Mouse (Mus musculus): ENCODE measurements at regions not wholly inside any gene's neighbourhood (a gene's known extent, or its start where the extent isn't known, plus 50 kb on each side); places are given as distances from the start of the nearest gene placed in this dataset.

DNA sequence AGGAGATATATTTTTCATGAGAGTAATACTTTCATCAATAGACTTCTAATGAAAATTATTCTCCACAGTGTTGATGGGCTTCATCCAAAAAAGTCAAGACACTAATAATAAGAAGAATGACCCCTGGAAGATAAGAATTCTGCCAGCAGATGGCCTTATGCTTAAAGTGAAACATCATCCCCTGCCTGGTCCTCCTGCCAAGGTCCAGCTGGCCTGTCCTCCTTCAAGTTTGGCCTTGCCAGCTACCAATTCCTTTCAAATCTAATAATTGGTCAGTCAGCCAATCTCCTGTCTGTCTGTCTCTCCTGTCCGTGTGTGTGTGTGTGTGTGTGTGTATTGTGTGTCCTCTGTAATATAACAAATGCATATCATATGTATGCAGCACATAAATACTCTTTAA lies 388.8 kb downstream of the Wdr11 start:
- DNase-seq (ENCODE audit: low read depth): no peak

DNA sequence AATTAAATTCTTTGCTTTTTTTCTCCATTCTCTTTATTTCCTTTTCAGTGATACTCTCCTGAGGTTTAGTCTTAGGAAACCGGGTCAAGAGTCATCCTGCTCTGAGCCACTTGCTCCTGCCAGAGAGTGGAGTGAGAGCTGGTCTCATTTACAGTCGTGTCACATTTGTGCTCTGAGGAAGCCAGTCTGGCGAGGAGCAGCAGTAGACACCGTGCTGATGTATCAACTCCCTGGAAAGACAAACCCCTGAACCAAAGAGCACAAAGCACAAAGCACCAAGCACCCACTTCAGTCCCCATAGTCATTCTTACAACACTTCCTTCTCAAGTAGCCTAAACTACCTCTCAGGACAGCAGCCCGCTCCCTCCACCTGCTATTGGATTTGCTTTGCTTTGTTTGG lies 390.7 kb downstream of the Wdr11 start:
- DNase-seq (ENCODE audit: low read depth): no peak

- DNase-seq (ENCODE audit: low read depth): no peak
Measured at GRCm38 (mm10) chr7:129983601-129984120, 392.0 kb downstream of the Wdr11 start.

DNA sequence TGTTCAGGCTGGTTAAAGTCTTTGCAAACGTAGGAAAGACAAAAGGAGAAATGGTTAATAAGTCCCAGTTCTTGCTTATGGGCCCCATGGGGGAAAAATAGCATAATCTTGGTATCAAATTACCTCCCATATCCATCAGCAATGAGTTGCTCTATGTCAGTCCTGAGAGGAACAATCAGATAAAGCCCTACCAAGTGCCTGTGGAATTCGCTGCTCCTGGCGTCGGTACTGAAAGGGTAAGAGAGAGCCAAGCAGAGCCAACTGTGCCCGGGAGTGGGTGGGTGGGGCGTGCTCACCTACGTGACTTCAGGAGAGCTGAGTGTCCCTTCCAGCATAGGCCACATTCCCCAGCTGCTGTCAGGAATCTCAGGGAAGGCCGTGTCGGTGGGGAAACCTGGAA lies 392.7 kb downstream of the Wdr11 start:
- DNase-seq (ENCODE audit: low read depth): no peak

GRCm38 (mm10) chr7:129987119-129987665 lies 395.5 kb downstream of the Wdr11 start:
- DNase-seq (ENCODE audit: low read depth): no peak

DNA sequence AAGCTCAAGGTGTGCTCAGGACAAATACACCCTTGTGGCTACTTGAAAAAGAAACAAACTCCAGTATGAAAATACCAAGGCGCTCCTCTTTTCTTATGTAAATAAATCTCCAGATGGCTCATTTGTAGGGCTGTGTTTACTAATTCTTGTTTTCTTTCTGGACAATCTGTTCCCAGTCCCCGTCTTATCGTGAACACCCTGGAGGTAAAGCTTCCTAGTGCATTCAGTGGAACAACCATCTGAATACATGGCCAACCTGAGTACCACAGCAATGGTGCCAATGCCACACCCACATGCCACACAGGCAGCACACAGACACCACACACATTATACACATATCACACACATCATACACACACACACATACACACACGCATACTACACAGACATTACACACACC lies 396.1 kb downstream of the Wdr11 start:
- DNase-seq (ENCODE audit: low read depth): no peak

GRCm38 (mm10) chr7:129993446-129994223 lies 402.0 kb downstream of the Wdr11 start:
- no peak for DNase-seq (ENCODE audit: low read depth)

DNA sequence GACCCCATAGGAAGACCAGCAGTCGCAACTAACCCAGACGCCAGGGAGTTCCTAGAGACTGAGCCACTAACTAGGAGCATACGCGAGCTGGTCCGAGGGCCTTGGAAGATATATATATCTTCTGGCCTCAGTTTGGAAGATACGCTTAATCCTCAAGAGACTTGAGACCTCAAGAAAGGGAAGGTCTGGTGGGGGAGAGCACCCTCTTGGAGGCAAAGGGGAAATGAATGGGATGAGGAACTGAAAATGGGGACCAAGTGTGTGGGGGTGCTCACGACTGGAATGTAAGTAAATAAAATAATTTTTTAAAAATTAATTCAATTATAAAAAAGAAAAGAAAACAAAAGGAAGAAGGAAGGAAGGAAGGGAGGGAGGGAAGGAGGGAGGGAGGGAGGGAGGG lies 403.9 kb downstream of the Wdr11 start:
- no peak for DNase-seq (ENCODE audit: low read depth)

DNA sequence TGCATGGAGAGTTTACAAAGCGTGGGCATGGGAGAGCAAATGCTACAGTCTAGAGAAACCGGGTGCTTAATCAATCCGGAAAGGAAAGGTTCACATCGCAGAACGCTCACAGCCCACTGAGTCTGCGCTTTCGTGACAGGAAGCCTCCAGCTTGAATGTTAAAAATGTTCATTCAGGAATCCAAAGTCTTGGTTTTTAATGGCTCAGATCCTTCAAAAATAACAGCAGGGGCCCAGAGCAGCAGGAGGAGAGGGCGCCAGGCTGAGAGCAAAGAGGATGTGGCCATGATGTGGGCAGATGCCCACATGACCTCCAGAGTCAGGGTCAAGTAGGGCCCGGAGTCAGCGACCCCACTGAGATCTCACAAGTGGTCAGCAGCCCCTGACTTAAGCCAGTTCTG lies 409.4 kb downstream of the Wdr11 start:
- DNase-seq (ENCODE audit: low read depth): no peak

GRCm38 (mm10) chr7:130002002-130002401 lies 410.3 kb downstream of the Wdr11 start:
- DNase-seq (ENCODE audit: low read depth): no peak

GRCm38 (mm10) chr7:130005406-130005805 lies 413.7 kb downstream of the Wdr11 start:
- DNase-seq (ENCODE audit: low read depth): no peak

GRCm38 (mm10) chr7:130007993-130008583 lies 416.4 kb downstream of the Wdr11 start:
- DNase-seq (ENCODE audit: low read depth): no peak

- no peak for DNase-seq (ENCODE audit: low read depth)
Measured at GRCm38 (mm10) chr7:130008591-130009418, 417.1 kb downstream of the Wdr11 start.

GRCm38 (mm10) chr7:130012067-130012466 lies 420.4 kb downstream of the Wdr11 start:
- DNase-seq (ENCODE audit: low read depth): no peak

- DNase-seq (ENCODE audit: low read depth): no peak
Measured at GRCm38 (mm10) chr7:130013109-130013508, 421.4 kb downstream of the Wdr11 start.

DNA sequence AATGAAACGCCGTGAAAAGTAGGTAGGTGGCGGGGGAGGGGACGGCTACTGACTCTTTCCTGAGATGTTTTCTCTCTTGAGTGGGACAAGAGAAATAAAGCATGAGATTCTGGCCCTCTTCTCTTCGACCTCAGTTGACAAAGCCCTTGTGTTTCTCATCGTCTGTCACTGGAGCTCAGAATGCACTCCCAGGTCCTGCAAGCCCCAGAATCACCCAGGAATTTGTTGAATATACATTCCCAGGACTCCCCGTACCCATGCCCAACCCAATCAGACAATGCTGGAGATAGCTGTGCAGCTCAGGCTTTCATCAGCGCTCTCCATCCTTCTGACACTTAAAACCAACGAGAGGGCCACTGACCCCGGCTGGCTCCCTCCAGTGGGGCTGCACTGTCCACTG lies 422.9 kb downstream of the Wdr11 start:
- DNase-seq (ENCODE audit: low read depth): no peak

GRCm38 (mm10) chr7:130015375-130016014 lies 423.8 kb downstream of the Wdr11 start:
- no peak for DNase-seq (ENCODE audit: low read depth)

DNA sequence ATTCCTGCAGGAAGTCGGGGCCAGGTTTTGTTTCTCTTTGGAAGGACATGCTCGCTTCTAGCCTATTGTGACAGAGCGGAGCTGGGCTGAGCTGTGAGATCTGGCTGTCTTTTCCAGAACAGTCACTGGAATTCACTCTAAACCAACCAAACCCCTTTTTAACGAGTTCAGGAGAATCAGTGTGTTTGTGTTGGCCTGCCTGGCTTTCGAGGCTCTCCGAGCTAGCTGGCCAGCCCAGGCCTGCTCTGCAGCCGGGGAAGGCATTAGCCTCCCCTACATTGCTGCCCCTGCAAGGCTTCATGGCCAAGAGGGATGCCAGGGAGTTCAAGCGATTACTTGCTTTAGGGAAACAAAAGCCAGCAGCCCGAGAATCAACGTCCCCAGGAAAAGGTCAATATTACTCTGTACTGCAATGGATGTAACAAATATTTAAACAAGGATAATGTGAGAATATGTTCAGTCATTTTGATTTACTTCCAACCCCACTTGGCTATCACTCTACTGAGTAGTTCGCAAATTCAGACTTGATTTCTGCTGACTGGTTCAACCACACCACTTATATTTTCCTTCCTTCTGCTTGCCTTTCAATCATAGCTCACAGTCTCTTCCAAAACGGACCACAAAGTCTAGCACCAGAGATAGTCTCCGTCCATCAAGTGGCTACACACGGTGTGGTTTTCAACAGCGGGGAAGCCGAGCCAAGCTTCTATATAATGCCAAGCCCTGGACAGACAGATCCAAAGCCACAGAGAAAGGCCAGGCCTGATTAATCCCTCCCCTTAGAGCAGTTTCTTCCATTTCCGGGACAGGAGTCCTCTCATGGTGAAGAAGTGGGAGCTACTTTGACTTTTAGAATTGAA lies 424.6 kb downstream of the Wdr11 start:
- DNase-seq (ENCODE audit: low read depth): no peak

GRCm38 (mm10) chr7:130018891-130019290 lies 427.2 kb downstream of the Wdr11 start:
- no peak for DNase-seq (ENCODE audit: low read depth)

GRCm38 (mm10) chr7:130028945-130029344 lies 437.3 kb downstream of the Wdr11 start:
- DNase-seq (ENCODE audit: low read depth): no peak

DNA sequence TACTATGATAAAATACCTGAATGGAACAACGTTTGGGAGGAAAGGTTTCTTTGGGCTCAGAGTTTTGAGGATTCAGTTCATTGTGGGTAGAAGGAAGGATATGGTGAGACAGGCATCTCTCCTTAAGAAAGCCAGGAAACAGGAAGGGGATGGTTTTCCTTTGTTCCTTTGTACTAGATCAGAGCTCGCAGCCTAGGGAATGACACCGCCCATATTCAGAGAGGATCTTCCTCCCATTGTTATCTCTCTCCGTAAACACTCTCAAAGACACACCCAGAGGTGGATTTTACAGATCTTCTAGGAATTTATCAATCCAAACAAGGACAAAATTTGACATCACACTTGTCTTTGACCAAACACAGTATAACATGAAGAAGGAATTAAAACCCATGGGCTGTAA lies 439.0 kb downstream of the Wdr11 start:
- no peak for DNase-seq (ENCODE audit: low read depth)

Measured in naive thymus-derived CD4-positive, alpha-beta T cell, adult 2 months (primary cell).